Mouse (Mus musculus): Measurements from ENCODE around the gene Miga1. TPM values are rescaled to one million over a fixed set of nuclear protein-coding genes. Genes with fewer than 3 reads are reported as not detected.
"Not testable (repeated sequence)": the region's sequence is repeated elsewhere in the genome, so short reads cannot be mapped to it uniquely, and the experiment has no call there.

The Miga1 gene
- polyA plus RNA-seq, 2 experiments: 3.0 to 3.4 TPM

DNA sequence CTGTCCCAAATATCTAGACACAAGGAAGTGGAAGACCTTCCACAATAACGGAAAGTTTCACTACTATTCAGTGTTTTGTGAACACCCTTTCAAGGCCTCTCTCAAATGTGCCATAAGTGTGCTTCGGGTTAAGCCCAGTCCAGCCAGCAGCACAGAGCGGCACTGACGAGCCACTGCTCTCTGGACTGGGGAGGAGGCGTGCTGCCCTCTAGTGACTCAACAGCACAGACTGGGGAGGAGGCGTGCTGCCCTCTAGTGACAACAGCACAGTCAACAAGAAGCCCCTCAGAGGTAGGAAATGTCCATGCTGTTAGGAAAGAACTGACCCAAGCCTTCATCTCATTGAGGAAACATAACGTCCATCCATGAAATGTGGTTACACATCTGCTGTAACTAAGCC lies 24.6 kb downstream of the Miga1 start:
- H3K4me2 ChIP-seq (ENCODE audit: low read depth): no peak overlapping the region
- ATAC-seq (ENCODE audit: insufficient read depth) (peak; percentile 84), DNase-seq (ENCODE audit: low read depth in 3 of 3, low spot score in 3 of 3) (peak; percentile 65 to 71 (median 70))
- no peaks in the 10 kb centered on the region for H3K27me3 ChIP-seq (ENCODE audit: control insufficient read depth, insufficient read depth, low read length)
- H3K9me3 ChIP-seq (ENCODE audit: control insufficient read depth, low read length): no peaks in the 10 kb centered on the region
- no peak overlapping the region for H3K27ac ChIP-seq
- H3K9ac ChIP-seq (replicated peaks): no peak overlapping the region
- no peak overlapping the region for H3K4me3 ChIP-seq (ENCODE audit: insufficient read depth in 1 of 2, low read depth in 2 of 2, low read length in 2 of 2)
- no peaks in the 10 kb centered on the region for H3K36me3 ChIP-seq (replicated peaks; ENCODE audit: control insufficient read depth, insufficient read depth, low read depth)
- WGBS (ENCODE audit: insufficient replicate concordance): 11% methylated on average over 7 of the region's 7 CpGs
- TF ChIP-seq CTCF (IDR thresholded peaks at IDR 0.05; ENCODE audit: low read depth) (peak; percentile 99), EP300 (IDR thresholded peaks at IDR 0.05; ENCODE audit: low read depth) (no peak)
- no peaks in the 10 kb centered on the region for H3K4me1 ChIP-seq (replicated peaks; ENCODE audit: control insufficient read depth in 2 of 2, insufficient read depth in 2 of 2, low read length in 1 of 2)

- ATAC-seq (ENCODE audit: insufficient read depth); DNase-seq (ENCODE audit: low read depth in 3 of 3, low spot score in 3 of 3): not testable (repeated sequence)
- WGBS (ENCODE audit: insufficient replicate concordance): 72% methylated on average over 14 of the region's 14 CpGs
Measured at GRCm38 (mm10) chr3:152314666-152315065, 25.5 kb downstream of the Miga1 start.

GRCm38 (mm10) chr3:152309250-152309645 lies 31.0 kb downstream of the Miga1 start:
- Histone ChIP-seq H3K9ac (replicated peaks) (no peak overlapping the region), H3K9me3 (ENCODE audit: control insufficient read depth, low read length) (no peaks in the 10 kb centered on the region)

More at GRCm38 (mm10) chr3:152314666-152315065, 25.5 kb downstream of the Miga1 start:
- not testable (repeated sequence) for H3K4me3 ChIP-seq (ENCODE audit: insufficient read depth in 1 of 2, low read depth in 2 of 2, low read length in 2 of 2); H3K36me3 ChIP-seq (replicated peaks; ENCODE audit: control insufficient read depth, insufficient read depth, low read depth); H3K9ac ChIP-seq (replicated peaks); H3K4me2 ChIP-seq (ENCODE audit: low read depth); H3K9me3 ChIP-seq (ENCODE audit: control insufficient read depth, low read length); H3K4me1 ChIP-seq (replicated peaks; ENCODE audit: control insufficient read depth in 2 of 2, insufficient read depth in 2 of 2, low read length in 1 of 2); H3K27ac ChIP-seq; H3K27me3 ChIP-seq (ENCODE audit: control insufficient read depth, insufficient read depth, low read length)

GRCm38 (mm10) chr3:152308485-152309249 lies 31.5 kb downstream of the Miga1 start:
- no peak overlapping the region for H3K27ac ChIP-seq
- H3K4me1 ChIP-seq (replicated peaks; ENCODE audit: control insufficient read depth in 2 of 2, insufficient read depth in 2 of 2, low read length in 1 of 2): peaks cover 0 to 18% of the 10 kb centered on the region in 2 experiments; a peak in 3 of 4 replicates
- no peak overlapping the region for H3K4me2 ChIP-seq (ENCODE audit: low read depth)
- 34% methylated on average over 10 of the region's 10 CpGs for WGBS (ENCODE audit: insufficient replicate concordance)
- no peak overlapping the region for H3K9ac ChIP-seq (replicated peaks)
- H3K36me3 ChIP-seq (replicated peaks; ENCODE audit: control insufficient read depth, insufficient read depth, low read depth): no peaks in the 10 kb centered on the region
- ATAC-seq (ENCODE audit: insufficient read depth): peak; percentile 61
- DNase-seq (ENCODE audit: low read depth in 3 of 3, low spot score in 3 of 3): peak in 2 of 3 experiments; percentile 7 to 16
- no peak overlapping the region for H3K4me3 ChIP-seq (ENCODE audit: insufficient read depth in 1 of 2, low read depth in 2 of 2, low read length in 2 of 2)
- TF ChIP-seq CTCF (IDR thresholded peaks at IDR 0.05; ENCODE audit: low read depth) (no peak), EP300 (IDR thresholded peaks at IDR 0.05; ENCODE audit: low read depth) (0 out of 2 replicates have a peak, but pooled peaks have one; percentile 12)
- no peaks in the 10 kb centered on the region for H3K9me3 ChIP-seq (ENCODE audit: control insufficient read depth, low read length)
- no peaks in the 10 kb centered on the region for H3K27me3 ChIP-seq (ENCODE audit: control insufficient read depth, insufficient read depth, low read length)

More at GRCm38 (mm10) chr3:152309250-152309645, 31.0 kb downstream of the Miga1 start:
- TF ChIP-seq CTCF (IDR thresholded peaks at IDR 0.05; ENCODE audit: low read depth): no peak
- TF ChIP-seq EP300 (IDR thresholded peaks at IDR 0.05; ENCODE audit: low read depth): no peak
- no peak overlapping the region for H3K27ac ChIP-seq
- H3K4me3 ChIP-seq (ENCODE audit: insufficient read depth in 1 of 2, low read depth in 2 of 2, low read length in 2 of 2): no peak overlapping the region
- H3K36me3 ChIP-seq (replicated peaks; ENCODE audit: control insufficient read depth, insufficient read depth, low read depth): no peaks in the 10 kb centered on the region
- H3K27me3 ChIP-seq (ENCODE audit: control insufficient read depth, insufficient read depth, low read length): no peaks in the 10 kb centered on the region
- WGBS (ENCODE audit: insufficient replicate concordance): 78% methylated on average over 9 of the region's 9 CpGs
- DNase-seq (ENCODE audit: low read depth in 3 of 3, low spot score in 3 of 3): no peak
- no peak for ATAC-seq (ENCODE audit: insufficient read depth)
- peaks cover 0 to 18% of the 10 kb centered on the region in 2 experiments; a peak in 3 of 4 replicates for H3K4me1 ChIP-seq (replicated peaks; ENCODE audit: control insufficient read depth in 2 of 2, insufficient read depth in 2 of 2, low read length in 1 of 2)
- no peak overlapping the region for H3K4me2 ChIP-seq (ENCODE audit: low read depth)

DNA sequence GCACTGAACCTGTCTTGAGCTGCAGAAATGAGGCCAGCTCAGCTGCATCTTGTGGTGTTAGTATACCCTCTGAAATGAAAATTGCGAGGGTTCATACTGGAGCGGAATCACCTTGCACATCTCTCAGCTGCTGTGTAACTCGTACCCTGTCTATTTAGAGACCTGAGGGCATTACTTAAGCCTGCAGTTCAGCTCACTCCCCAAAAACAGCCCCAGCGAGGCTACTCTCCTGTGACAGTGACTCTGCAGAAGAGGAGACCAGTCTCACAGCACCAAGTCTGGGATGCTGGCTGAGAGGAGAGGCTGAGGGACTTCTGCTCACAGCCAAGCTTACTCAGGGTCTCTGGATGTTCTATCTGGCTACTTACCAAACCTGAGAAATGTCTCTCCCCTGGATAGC lies 34.2 kb downstream of the Miga1 start:
- H3K4me1 ChIP-seq (replicated peaks; ENCODE audit: control insufficient read depth in 2 of 2, insufficient read depth in 2 of 2, low read length in 1 of 2): peaks cover 0 to 18% of the 10 kb centered on the region in 2 experiments; a peak in 3 of 4 replicates
- DNase-seq (ENCODE audit: low read depth in 3 of 3, low spot score in 3 of 3): no peak
- H3K4me2 ChIP-seq (ENCODE audit: low read depth): no peak overlapping the region
- no peaks in the 10 kb centered on the region for H3K27me3 ChIP-seq (ENCODE audit: control insufficient read depth, insufficient read depth, low read length)
- H3K9me3 ChIP-seq (ENCODE audit: control insufficient read depth, low read length): no peaks in the 10 kb centered on the region
- no peak overlapping the region for H3K9ac ChIP-seq (replicated peaks)
- 72% methylated on average over 4 of the region's 4 CpGs for WGBS (ENCODE audit: insufficient replicate concordance)
- no peak overlapping the region for H3K27ac ChIP-seq
- H3K36me3 ChIP-seq (replicated peaks; ENCODE audit: control insufficient read depth, insufficient read depth, low read depth): no peaks in the 10 kb centered on the region
- TF ChIP-seq CTCF (IDR thresholded peaks at IDR 0.05; ENCODE audit: low read depth) (no peak), EP300 (IDR thresholded peaks at IDR 0.05; ENCODE audit: low read depth) (no peak)
- ATAC-seq (ENCODE audit: insufficient read depth): no peak
- no peak overlapping the region for H3K4me3 ChIP-seq (ENCODE audit: insufficient read depth in 1 of 2, low read depth in 2 of 2, low read length in 2 of 2)

Measured in liver, embryonic 14.5 days (tissue).